Mouse (Mus musculus): ENCODE results near the gene Btbd9.

DNA sequence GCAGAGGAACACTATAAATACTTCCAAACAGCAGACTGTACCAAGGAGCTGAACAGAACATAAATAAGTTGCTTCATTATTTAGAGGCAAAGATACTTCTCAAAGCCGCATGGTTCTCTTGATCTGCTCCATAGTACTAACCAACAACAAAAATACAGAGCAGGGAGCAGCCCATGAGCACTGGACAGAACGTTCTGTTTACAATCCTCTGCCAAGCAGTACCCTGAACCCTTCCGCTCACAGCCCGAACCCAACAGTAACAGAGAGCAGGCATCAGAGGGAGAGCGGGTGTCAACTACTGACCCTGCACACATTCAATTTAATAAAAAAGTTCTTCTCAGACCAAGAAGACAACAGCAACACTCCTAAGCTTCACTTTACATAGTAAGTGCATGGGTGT, 117.4 kb downstream of the Btbd9 start:
- TF ChIP-seq GATA1 (IDR thresholded peaks at IDR 0.05; ENCODE audit: borderline replicate concordance, low read length) (no peak), FLI1 (IDR thresholded peaks at IDR 0.05; ENCODE audit: low read length) (no peak)

All from megakaryocyte, embryonic 14.5 days (primary cell).